8 mouse cellular contexts compared by ENCODE assay signal in the genomic region with DNA sequence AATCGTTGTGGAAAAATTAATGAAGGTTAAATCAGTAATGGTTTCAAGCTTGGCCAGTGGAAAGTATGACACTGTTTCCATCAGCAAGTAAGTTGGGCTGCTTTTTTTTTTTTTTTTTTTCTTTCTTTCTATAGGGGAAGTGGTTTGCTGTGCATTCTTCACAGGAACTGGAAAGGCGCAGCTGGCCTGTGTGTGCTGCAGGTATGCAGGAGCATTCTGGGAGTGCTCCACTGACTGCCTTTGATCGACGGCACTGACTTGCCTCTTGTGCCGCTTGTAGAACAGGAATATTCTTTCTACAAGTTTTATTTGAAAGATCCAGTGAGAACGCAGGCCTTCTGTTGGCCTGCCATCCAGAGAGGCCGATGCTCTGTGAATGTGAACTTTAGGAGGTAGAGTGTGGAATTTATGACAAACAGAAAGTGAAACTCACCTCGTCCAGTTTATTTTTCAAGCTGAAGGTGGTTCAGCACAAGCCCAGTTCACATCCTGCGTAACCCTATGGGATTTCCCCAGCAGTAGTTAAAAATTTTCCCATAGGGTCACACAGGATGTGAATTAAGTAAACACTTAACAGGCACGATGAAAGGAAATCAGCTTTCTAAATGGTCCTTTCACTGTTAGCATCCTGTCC.
DNase-seq lines count a peak whose midpoint lies in the region; ATAC-seq and TF ChIP-seq lines count a peak whose summit lies in the region.

No protein-coding gene starts in this region.

- no peak overlapping the region for H3K27ac ChIP-seq in bone marrow macrophage, adult 2 months (ENCODE audit: insufficient read depth, low read depth, low read length)
- H3K27ac ChIP-seq in kidney, postnatal 0 days = peak overlapping the region; percentile 65
- no peak overlapping the region for H3K27ac ChIP-seq in midbrain, embryonic 15.5 days

- no peak for ATAC-seq in erythroblast, adult 5-6 weeks (replicated peaks; ENCODE audit: low FRiP score, poor library complexity, severe bottlenecking)
- ATAC-seq in kidney, postnatal 0 days (replicated peaks; ENCODE audit: low FRiP score, low read depth) = no peak
- no peak for ATAC-seq in erythroid progenitor cell, adult 5-6 weeks (replicated peaks; ENCODE audit: low FRiP score, poor library complexity, severe bottlenecking)
- ATAC-seq in midbrain, embryonic 15.5 days (replicated peaks) = no peak

- H3K36me3 ChIP-seq in erythroblast, embryonic 14.5 days (ENCODE audit: control insufficient read depth) = no peaks in the 10 kb centered on the region
- no peaks in the 10 kb centered on the region for H3K36me3 ChIP-seq in kidney, postnatal 0 days (ENCODE audit: insufficient read depth, low read length)
- H3K36me3 ChIP-seq in midbrain, embryonic 15.5 days (replicated peaks) = no peaks in the 10 kb centered on the region

- no peak for TF ChIP-seq POLR2A in bone marrow macrophage, adult 2 months (IDR thresholded peaks at IDR 0.05; ENCODE audit: borderline replicate concordance, low read depth, low read length)

- H3K9ac ChIP-seq in kidney, postnatal 0 days (ENCODE audit: low read depth, low read length) = no peak overlapping the region
- H3K9ac ChIP-seq in midbrain, embryonic 15.5 days = no peak overlapping the region

- TF ChIP-seq CTCF in bone marrow macrophage, adult 2 months (IDR thresholded peaks at IDR 0.05; ENCODE audit: low read depth, low read length) = no peak
- no peak for TF ChIP-seq CTCF in kidney, postnatal 0 days (IDR thresholded peaks at IDR 0.05; ENCODE audit: low read depth)

- 43% methylated on average over 10 of the region's 10 CpGs for WGBS in kidney, postnatal 0 days
- 88% methylated on average over 10 of the region's 10 CpGs for WGBS in midbrain, embryonic 15.5 days

- peak overlapping the region; percentile 34 for H3K4me2 ChIP-seq in kidney, postnatal 0 days (ENCODE audit: low read length)
- H3K4me2 ChIP-seq in midbrain, embryonic 15.5 days = no peak overlapping the region

- DNase-seq in kidney, postnatal 0 days (ENCODE audit: low spot score) = peak; percentile 61
- peak; percentile 67 to 82 for DNase-seq in natural killer cell, adult 2 months (ENCODE audit: low spot score in 2 of 2)
- DNase-seq in adrenal gland, postnatal 4 days (ENCODE audit: low spot score in 2 of 2) = no peak

- peak overlapping the region; percentile 41 for H3K4me3 ChIP-seq in erythroblast, embryonic 14.5 days (replicated peaks)
- peak overlapping the region; percentile 42 for H3K4me3 ChIP-seq in bone marrow macrophage, adult 2 months (ENCODE audit: insufficient read depth, low read length)
- H3K4me3 ChIP-seq in kidney, postnatal 0 days (replicated peaks; ENCODE audit: low read depth, low read length) = no peak overlapping the region; the same call in 1 of the 2 replicates
- H3K4me3 ChIP-seq in midbrain, embryonic 15.5 days = no peak overlapping the region

- no peaks in the 10 kb centered on the region for H3K27me3 ChIP-seq in erythroblast, embryonic 14.5 days (ENCODE audit: control insufficient read depth)
- H3K27me3 ChIP-seq in kidney, postnatal 0 days (ENCODE audit: insufficient read depth, low read length) = no peaks in the 10 kb centered on the region
- H3K27me3 ChIP-seq in midbrain, embryonic 15.5 days (replicated peaks) = no peaks in the 10 kb centered on the region

- H3K9me3 ChIP-seq in erythroblast, embryonic 14.5 days (ENCODE audit: control insufficient read depth, low read length) = no peaks in the 10 kb centered on the region
- H3K9me3 ChIP-seq in kidney, postnatal 0 days (replicated peaks; ENCODE audit: low read length) = no peaks in the 10 kb centered on the region
- H3K9me3 ChIP-seq in midbrain, embryonic 15.5 days = no peaks in the 10 kb centered on the region

- H3K4me1 ChIP-seq in erythroblast, embryonic 14.5 days (ENCODE audit: control insufficient read depth) = no peaks in the 10 kb centered on the region
- H3K4me1 ChIP-seq in bone marrow macrophage, adult 2 months (ENCODE audit: control insufficient read depth, insufficient read depth, low read length) = peaks cover 8% of the 10 kb centered on the region; the same call in 1 of the 2 replicates
- no peaks in the 10 kb centered on the region for H3K4me1 ChIP-seq in kidney, postnatal 0 days (replicated peaks; ENCODE audit: insufficient read depth, low read length)
- no peaks in the 10 kb centered on the region for H3K4me1 ChIP-seq in midbrain, embryonic 15.5 days

Comparison
In these comparisons a context has a peak if more than half of its experiments do, and no peak if none do; other contexts are left out.
1. H3K4me3 ChIP-seq: peak in erythroblast, embryonic 14.5 days (single experiment) and bone marrow macrophage, adult 2 months (single experiment); none in kidney, postnatal 0 days (single experiment) and midbrain, embryonic 15.5 days (single experiment).
2. DNase-seq: peak in kidney, postnatal 0 days (single experiment) and natural killer cell, adult 2 months (2 of 2); none in adrenal gland, postnatal 4 days (0 of 2).